Mouse (Mus musculus): ENCODE measurements around the gene Arl8b.
"Not testable (repeated sequence)": the region's sequence is repeated elsewhere in the genome, so short reads cannot be mapped to it uniquely, and the experiment has no call there.

Gene Arl8b

DNA sequence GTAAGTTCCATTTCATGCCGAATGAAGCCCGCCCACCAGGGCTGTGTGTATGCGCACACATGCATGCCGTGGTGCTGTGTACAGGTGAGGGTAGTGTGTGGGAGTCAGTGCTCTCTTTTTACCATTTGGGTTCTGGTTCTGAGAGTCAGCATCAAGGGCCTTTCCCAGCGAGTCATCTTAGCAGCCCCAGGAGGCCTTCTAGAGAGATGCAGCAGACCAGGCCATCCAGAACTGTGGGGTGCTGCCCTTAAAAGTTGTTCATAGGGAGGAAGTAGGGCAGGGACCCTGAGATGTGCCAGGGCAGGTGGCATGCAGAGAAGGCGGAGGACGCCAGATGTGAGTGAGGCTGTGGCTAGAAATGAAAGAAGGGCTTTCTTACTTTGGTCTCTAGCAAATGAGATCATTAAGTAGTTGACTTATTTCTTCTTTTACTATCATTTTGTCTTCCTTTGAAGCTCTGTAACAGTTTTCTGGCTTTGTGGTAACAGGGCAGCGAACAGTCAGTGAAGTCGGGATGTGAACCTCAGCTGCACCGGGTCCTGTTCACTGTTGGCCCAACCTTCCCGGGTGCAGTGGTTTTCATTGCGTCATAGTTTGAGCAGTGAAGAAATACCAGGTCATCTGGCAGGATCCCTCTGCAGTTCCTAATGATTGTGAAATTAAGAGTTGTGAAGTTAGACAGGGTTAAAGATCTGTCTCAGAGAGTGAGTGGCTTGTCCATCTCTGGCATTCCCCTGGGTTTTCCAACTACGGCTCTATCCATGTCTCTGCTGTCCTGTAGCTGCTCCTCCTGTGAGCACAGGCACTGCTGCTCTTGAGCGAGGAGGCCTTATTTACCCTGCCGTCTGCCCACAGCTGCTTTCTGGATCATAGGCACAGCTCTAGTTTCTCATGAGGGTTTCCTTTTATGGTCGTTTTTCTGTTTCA lies 53.1 kb downstream of the Arl8b start:
- no peak for DNase-seq (ENCODE audit: low spot score)

GRCm38 (mm10) chr6:108837081-108837480 lies 54.2 kb downstream of the Arl8b start:
- DNase-seq (ENCODE audit: low spot score) = no peak

DNA sequence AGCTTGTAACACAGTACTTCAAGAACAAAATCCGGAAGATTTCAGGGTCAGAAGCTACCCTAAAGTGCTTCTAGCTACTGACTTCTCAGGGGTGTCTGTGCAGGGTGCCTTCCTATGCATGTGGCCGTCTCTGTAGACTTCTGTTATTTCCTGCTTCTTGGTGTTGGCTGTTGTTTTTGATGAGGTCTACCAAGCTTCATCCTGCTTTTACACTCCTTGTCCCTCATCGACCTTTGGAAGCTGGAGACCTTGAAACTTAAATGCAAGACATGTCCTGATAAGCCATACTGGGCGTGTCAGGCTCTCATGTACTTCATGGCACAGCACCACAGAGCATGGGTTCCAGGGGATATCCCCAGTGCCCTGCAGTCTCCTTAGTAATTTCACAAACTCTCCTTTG lies 55.1 kb downstream of the Arl8b start:
- DNase-seq (ENCODE audit: low spot score) = no peak

- DNase-seq (ENCODE audit: low spot score) = no peak
Measured at GRCm38 (mm10) chr6:108839432-108839831, 56.5 kb downstream of the Arl8b start.

DNA sequence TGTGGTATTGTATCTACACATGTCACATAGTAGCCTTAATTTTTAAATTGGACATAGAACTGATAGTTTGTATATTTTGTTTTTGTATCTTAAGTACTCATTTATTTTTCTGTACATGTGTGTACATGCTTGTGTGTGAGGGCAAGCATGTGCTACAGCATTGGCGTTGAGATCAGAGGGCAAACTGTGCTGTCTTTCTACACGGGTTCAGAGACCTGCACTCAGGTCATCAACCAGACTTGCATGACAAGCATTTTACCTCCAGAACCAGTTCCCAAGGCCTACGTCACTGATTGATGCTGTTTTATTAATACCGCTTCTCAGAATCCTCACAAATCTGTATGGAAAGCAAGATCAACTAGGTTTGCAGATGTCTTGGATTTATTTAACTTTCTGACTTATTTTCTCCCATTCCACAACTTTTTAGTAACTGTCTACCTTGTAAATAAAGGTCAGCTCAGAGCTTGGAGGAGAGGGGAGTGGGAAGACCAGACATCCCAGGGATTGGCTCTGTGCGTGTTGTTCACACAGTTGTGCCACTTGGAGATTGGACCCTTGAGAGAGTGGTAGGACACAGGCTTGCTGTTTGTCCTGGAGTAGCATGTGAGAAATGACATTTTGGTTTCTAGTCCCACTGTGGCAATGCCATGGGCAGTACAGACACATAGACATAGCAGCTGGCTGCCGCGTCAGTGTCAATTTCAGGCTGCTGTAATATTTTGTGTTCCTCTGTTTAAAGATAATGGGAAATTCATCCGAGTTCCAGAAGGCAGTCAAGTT lies 58.2 kb downstream of the Arl8b start:
- DNase-seq (ENCODE audit: low spot score) = no peak

- DNase-seq (ENCODE audit: low spot score) = no peak
Measured at GRCm38 (mm10) chr6:108843664-108844063, 60.8 kb downstream of the Arl8b start.

DNA sequence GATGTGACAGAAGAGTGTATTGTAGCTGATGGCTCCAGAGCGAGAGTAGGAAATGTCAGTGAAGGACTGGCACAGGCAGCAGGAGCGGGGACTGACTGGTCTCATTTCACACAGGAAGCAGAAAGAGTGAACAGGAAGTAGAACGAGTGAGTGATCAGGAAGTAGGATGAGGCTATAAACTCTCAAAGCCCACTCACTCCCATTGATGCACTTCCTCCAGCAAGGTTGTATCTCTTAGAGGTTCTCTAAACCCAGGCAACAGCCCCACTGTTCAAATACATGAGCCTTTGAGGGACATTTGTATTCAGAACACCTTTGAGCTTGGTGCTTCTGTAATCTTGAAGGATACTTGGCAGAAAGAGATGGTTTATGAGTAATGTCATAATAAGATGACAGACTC lies 61.2 kb downstream of the Arl8b start:
- DNase-seq (ENCODE audit: low spot score) = no peak

DNA sequence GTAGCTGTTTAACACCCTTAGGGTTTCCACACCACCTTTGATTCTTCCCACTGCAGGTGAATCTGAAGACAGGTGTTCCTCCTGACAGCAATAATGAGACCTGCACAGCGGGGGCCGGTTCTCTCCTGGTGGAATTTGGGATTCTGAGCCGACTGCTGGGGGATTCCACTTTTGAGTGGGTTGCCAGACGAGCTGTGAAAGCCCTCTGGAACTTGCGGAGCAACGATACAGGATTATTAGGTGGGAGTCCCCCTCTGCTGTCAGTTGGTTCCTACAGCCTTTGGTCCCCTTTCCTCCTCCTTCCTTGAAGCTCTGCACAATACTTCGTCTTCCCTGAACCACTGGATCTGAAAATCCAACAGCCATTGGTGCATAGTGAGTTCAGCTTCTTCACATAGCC lies 61.9 kb downstream of the Arl8b start:
- no peak for DNase-seq (ENCODE audit: low spot score)

GRCm38 (mm10) chr6:108852088-108852670 lies 69.3 kb downstream of the Arl8b start:
- no peak for DNase-seq (ENCODE audit: low spot score)

GRCm38 (mm10) chr6:108852986-108853385 lies 70.1 kb downstream of the Arl8b start:
- DNase-seq (ENCODE audit: low spot score) = no peak

- no peak for DNase-seq (ENCODE audit: low spot score)
Measured at GRCm38 (mm10) chr6:108858583-108858982, 75.7 kb downstream of the Arl8b start.

GRCm38 (mm10) chr6:108861226-108861625 lies 78.3 kb downstream of the Arl8b start:
- DNase-seq (ENCODE audit: low spot score) = no peak

GRCm38 (mm10) chr6:108862548-108862947 lies 79.6 kb downstream of the Arl8b start:
- DNase-seq (ENCODE audit: low spot score) = no peak

DNA sequence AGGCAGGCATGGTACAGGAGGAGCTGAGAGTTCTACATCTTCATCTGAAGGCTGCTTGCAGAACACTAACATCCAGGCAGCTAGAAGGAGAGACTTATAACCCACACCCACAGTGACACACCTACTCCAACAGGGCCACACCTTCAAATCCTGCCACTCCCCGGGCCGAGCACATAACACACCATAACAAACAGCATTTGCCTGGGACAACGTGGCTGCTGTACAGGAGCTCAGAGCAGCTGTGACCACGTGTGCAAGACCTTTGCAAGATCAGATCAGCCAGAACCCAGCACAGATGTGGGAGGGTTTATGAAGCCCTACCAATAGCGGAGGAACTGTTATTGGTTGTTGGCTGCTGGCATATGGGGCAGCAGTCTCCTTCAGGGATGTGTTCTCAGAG lies 83.4 kb downstream of the Arl8b start:
- no peak for DNase-seq (ENCODE audit: low spot score)

- DNase-seq (ENCODE audit: low spot score) = not testable (repeated sequence)
Measured at GRCm38 (mm10) chr6:108869031-108869430, 86.1 kb downstream of the Arl8b start.

DNA sequence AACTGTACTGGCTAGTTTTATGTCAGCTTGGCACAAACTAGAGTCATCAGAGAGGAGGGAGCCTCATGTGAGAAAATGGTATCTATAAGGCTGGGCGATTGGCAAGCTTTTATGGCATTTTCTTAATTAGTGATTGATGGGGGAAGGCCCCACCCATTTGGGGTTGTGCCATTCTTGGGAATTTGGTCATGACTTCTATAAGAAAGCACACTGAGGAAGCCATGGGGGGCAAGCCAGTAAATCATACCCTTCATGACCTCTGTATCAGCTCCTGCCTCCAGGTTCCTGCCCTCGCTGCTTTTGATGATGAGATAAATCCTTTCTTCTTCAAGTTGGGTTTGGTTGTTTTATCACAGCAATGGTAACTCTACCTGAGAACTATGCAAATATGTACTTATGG lies 87.5 kb downstream of the Arl8b start:
- no peak for DNase-seq (ENCODE audit: low spot score)

GRCm38 (mm10) chr6:108871251-108871650 lies 88.4 kb downstream of the Arl8b start:
- no peak for DNase-seq (ENCODE audit: low spot score)

All from ovary, adult 18-20 months (tissue).